Mouse (Mus musculus) forebrain, embryonic 12.5 days (tissue): ENCODE data around the gene Nup88. TPM values are rescaled to one million over a fixed set of nuclear protein-coding genes. Genes with fewer than 3 reads are reported as not detected.
A peak's percentile ranks its signal among the peaks of the same experiment; 100 is the strongest.

Experiments used
- ATAC-seq: fragments of 200-750 bp; cut with Nextera tagmentation; 2 replicates; pipeline ENCODE4 v1.8.0; 2017; ENCODE audit warnings: moderate TSS enrichment; ENCODE audit not compliant: low FRiP score
- H3K27ac ChIP-seq: fragments of 300-500 bp; sonication (generic); 2 replicates; pipeline ENCODE4 v1.5.1; 2016; ENCODE audit warnings: mild to moderate bottlenecking
- H3K27me3 ChIP-seq: fragments of 300-500 bp; sonication (generic); 2 replicates; pipeline ENCODE4 v1.6.1; 2016; ENCODE audit warnings: mild to moderate bottlenecking
- H3K36me3 ChIP-seq: fragments of 300-500 bp; sonication (generic); replicated peaks from 2 replicates; pipeline ENCODE4 v1.6.1; 2016; ENCODE audit warnings: mild to moderate bottlenecking
- H3K4me1 ChIP-seq: fragments of 300-500 bp; sonication (generic); 2 replicates; pipeline ENCODE4 v1.6.1; 2016
- H3K4me2 ChIP-seq: fragments of 300-500 bp; sonication (generic); 2 replicates; pipeline ENCODE4 v1.6.1; 2016; ENCODE audit warnings: mild to moderate bottlenecking, moderate library complexity
- H3K4me3 ChIP-seq: fragments of 300-500 bp; sonication (generic); replicated peaks from 2 replicates; pipeline ENCODE4 v1.5.1; 2016; ENCODE audit warnings: mild to moderate bottlenecking
- H3K9ac ChIP-seq: fragments of 300-500 bp; sonication (generic); 2 replicates; pipeline ENCODE4 v1.6.1; 2016; ENCODE audit warnings: mild to moderate bottlenecking
- H3K9me3 ChIP-seq: fragments of 300-500 bp; sonication (generic); 2 replicates; pipeline ENCODE4 v1.6.1; 2016
- WGBS: fragments of 180-500 bp; shearing (Covaris S2); methylation state at CpG from one replicate; pipeline ENCODE4 v1.1.7; 2016; 5-methylcytosine and 5-hydroxymethylcytosine counted together
- polyA plus RNA-seq: library from polyadenylated mRNA; unstranded; fragments of >200 nt; fragmentation: Nextera tagmentation; extraction: Ambion mirVana; gene quantifications from 2 replicates; pipeline ENCODE4 v1.2.1, GENCODE M21; 2016

Gene Nup88
- 158 and 163 TPM in 2 replicates for polyA plus RNA-seq

DNA sequence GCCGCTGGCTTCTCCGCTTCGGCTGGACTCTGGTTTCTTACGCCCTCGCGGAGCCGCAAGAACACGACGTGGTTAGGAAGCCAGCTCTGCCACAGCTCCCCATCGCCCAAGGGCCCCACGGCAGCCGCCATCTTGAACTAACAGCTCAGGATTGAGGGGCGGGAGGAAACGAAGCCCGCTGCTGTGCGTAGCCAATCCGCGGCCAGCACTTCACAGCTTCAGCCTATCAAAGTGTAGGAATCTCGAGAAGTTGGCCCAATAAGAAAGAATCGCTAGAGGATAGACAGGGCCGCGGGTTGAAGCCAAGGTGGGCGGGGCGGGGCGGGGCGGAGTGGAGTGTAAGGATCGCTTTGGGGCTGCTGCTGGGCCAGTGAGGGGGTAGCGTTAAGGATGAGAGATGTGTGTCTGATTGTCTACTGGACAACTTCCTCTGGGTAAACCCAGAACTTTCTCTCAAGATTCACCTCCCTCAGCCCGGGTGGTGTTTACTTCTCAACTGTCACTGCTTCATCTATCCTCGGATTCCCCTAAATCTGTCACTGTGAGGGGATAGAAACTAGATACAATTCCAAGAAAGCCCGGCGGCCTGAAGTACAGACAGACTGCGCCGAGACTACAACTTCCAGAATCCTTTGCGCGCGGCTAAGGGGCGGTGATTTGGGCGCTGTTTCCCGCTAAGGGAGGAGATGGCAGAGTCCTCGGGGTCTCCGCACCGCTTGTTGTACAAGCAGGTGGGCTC, at the start of gene Nup88, which contains the start of gene Rpain:
Nup88 (minus strand) TSS at position 153 of the 739 bp plus-strand sequence.
Rpain (plus strand) TSS at position 393 of the 739 bp plus-strand sequence.
- Histone ChIP-seq H3K27ac (peak within 1 kb of the TSS; percentile 94), H3K36me3 (peaks cover 42% of the 10 kb centered on the region), H3K4me3 (peak within 1 kb of the TSS; percentile 88), H3K9me3 (no peaks in the 10 kb centered on the region), H3K4me2 (peak within 1 kb of the TSS; percentile 75), H3K4me1 (peaks cover 22% of the 10 kb centered on the region), H3K27me3 (no peaks in the 10 kb centered on the region), H3K9ac (peak within 1 kb of the TSS; percentile 87)
- ATAC-seq = peak; percentile 98
- under 1% methylated on average over 43 of the region's 43 CpGs for WGBS

DNA sequence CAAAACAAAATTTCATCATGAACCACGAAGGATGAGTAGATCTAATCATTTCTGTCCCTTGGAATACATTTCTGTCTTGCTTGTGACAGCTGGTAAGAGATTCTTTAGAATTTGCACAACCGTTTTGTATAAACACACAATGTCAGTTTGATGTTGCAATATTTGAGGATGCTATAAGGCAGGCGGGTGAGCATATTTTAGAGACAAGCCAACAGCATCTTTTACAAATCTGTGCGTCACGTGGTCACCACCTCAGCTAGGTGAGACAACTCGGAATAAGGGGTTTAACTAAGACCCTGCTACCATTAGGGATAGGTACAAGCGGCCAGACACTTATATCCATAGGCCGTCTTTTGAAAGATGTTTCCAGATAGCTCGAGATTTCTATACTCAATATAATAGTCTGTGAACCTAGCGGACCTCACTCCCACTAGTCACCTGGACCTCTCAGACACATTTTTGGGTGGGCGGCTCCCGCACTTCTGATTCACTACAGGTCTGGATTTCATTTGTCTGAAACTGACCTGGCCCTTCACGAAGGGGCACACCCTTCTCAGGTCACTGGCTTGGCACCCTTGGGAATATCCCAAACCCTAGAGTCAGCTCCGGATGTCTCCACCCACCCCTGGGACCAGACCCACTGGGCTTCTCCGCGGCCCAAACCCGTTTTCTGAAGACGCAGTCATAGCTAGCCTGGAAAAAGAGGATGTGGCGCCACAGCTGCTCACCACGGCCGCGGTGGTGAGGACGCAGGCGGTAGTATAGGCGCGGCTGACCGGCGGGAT, 48.8 kb upstream of the Nup88 start:
- peak overlapping the region; percentile 84 for H3K27ac ChIP-seq
- 5% methylated on average over 28 of the region's 28 CpGs for WGBS
- ATAC-seq = peak; percentile 37; the same call in 1 of the 2 replicates

DNA sequence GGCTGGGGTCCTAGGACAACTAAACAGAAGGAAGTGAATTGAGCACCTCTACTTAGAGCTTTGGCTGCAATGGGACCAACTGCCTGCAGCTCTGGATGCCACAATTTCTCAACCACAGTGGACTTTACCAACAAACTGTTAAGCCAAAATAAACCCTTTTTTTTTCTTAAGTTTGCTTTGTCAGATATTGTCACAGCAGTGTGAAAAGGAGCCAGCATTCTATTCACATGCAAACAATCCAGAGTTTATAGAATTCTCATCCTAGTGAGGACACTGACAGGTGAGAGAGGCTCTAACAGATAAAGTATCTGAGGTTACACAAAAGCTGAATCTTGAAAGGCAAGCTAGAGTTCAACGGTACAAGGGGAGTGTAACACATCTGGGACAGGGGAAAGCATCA, 47.3 kb upstream of the Nup88 start:
- H3K4me2 ChIP-seq = peak overlapping the region; percentile 6; the same call in 1 of the 2 replicates
- peaks cover 25% of the 10 kb centered on the region for H3K36me3 ChIP-seq
- H3K4me3 ChIP-seq = no peak overlapping the region; the same call in 1 of the 2 replicates
- H3K27me3 ChIP-seq = no peaks in the 10 kb centered on the region
- ATAC-seq = no peak
- no peak overlapping the region for H3K9ac ChIP-seq
- H3K9me3 ChIP-seq = no peaks in the 10 kb centered on the region
- no peak overlapping the region for H3K27ac ChIP-seq
- WGBS = 86% methylated on average over 1 of the region's 1 CpGs
- peaks cover 34% of the 10 kb centered on the region for H3K4me1 ChIP-seq

More for the DNA sequence above, 48.8 kb upstream of the Nup88 start:
- Histone ChIP-seq H3K4me2 (peak overlapping the region; percentile 71), H3K4me1 (peaks cover 34% of the 10 kb centered on the region), H3K27me3 (no peaks in the 10 kb centered on the region), H3K4me3 (peak overlapping the region; percentile 85), H3K9ac (peak overlapping the region; percentile 90), H3K36me3 (peaks cover 21% of the 10 kb centered on the region), H3K9me3 (no peaks in the 10 kb centered on the region)

DNA sequence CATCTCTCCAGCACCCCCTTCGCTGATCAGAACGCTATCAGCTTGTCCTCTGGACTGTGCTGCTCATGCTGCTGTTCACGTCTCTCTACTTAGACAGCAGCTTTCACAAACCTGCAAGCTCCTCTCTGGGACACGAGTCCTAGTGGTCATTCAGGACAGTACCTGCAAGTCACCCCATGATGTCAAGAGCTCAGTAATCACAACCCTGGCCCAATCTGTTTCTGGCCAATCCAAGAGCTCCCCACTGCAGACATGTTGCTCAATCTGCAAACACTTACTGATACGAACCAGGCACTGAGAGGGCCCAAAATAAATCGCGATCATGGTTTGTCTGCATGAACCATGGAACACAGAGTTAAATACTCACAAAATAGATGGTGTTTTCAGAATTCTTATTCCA, 43.0 kb upstream of the Nup88 start:
- Histone ChIP-seq H3K27ac (no peak overlapping the region), H3K9ac (no peak overlapping the region), H3K4me2 (no peak overlapping the region), H3K27me3 (no peaks in the 10 kb centered on the region), H3K4me3 (no peak overlapping the region), H3K36me3 (peaks cover 49% of the 10 kb centered on the region), H3K9me3 (no peaks in the 10 kb centered on the region), H3K4me1 (peaks cover 12% of the 10 kb centered on the region)
- no peak for ATAC-seq
- 94% methylated on average over 7 of the region's 7 CpGs for WGBS

DNA sequence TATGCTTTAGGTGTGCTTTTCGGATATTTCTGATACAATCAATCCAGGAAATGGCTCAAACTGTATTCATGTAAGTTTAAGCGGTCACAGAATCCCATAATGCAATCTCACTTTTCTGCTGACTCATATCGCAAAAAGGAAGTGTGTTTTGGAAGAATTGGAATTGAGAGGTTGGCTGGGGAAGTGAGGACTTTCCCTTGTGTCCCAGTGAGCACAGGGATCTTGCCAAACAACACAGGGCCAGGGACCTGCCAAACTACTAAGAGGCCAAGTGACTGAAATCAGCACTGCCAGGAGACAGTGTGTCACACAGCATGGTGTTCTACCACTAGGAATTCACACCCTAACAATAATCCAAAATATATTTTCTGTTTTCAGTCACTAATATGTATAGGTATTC, 38.5 kb upstream of the Nup88 start:
- Histone ChIP-seq H3K4me3 (no peak overlapping the region), H3K36me3 (peaks cover 47% of the 10 kb centered on the region), H3K4me1 (peaks cover 4% of the 10 kb centered on the region), H3K27ac (no peak overlapping the region), H3K4me2 (no peak overlapping the region), H3K9me3 (no peaks in the 10 kb centered on the region), H3K27me3 (no peaks in the 10 kb centered on the region), H3K9ac (no peak overlapping the region)
- ATAC-seq = no peak
- WGBS = 98% methylated on average over 3 of the region's 3 CpGs

DNA sequence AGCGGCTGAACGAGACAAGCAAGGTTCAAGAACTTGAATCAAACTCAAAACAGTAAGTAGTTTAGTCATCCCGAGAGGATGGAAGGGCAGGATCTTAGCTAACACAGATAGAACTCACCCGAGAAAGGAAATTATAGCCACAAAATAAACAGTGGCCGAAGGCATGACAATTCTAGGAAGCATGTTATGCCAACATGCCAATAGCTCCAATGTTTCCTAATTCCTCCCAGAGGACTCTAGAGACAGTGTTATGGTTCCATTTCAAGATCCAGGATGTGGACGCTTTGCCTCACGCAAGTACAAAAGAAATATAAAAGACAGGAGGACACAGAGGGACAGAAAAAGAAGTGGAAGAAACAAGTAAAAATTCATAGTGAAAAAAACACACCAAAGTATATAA, 38.1 kb upstream of the Nup88 start:
- no peak for ATAC-seq
- H3K9ac ChIP-seq = no peak overlapping the region
- H3K9me3 ChIP-seq = no peaks in the 10 kb centered on the region
- H3K27me3 ChIP-seq = no peaks in the 10 kb centered on the region
- H3K4me2 ChIP-seq = no peak overlapping the region
- peaks cover 45% of the 10 kb centered on the region for H3K36me3 ChIP-seq
- H3K27ac ChIP-seq = no peak overlapping the region
- no peak overlapping the region for H3K4me3 ChIP-seq
- peaks cover 9% of the 10 kb centered on the region for H3K4me1 ChIP-seq
- 91% methylated on average over 7 of the region's 7 CpGs for WGBS

DNA sequence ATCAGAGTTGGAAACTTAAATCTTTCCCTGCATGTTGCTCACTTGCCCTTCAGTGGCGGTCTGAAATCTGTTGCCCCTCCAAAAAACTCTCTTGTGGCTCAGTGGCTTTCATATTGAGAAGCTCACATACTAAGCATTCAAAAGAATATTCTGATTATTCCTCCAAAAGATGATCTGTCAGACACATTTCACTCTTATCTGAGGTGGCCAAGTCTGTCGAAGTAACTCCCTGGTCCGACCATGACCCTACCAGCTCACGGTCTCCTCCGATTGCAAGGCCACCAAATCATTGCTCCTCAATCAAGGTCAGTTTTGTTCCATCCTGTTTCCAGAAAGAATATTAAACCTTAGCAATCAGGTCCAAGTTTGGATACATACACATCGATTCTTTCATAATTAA, 37.3 kb upstream of the Nup88 start:
- WGBS = 94% methylated on average over 6 of the region's 6 CpGs
- no peak for ATAC-seq
- Histone ChIP-seq H3K27me3 (no peaks in the 10 kb centered on the region), H3K4me1 (peaks cover 16% of the 10 kb centered on the region), H3K9ac (no peak overlapping the region), H3K4me3 (no peak overlapping the region), H3K27ac (no peak overlapping the region), H3K4me2 (no peak overlapping the region), H3K36me3 (peaks cover 41% of the 10 kb centered on the region), H3K9me3 (no peaks in the 10 kb centered on the region)

DNA sequence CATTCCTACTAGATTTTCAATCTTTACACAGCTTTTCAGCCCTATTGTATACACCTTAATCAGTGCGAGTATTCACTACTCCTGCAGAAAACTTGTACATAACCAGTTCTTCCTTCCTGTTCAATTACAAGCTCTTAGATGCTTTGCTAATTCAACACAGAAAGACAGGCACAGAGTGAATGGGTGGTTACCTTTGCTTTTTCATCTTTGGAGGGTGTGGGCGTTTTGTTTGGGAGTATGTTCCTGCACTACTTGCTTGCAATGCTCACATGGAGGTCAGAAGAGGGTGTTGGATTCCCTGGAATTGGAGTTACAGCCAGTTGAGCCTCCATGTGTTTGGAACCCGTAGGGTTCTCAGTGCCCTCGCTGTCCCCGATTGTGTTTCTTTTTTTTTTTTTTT, 35.3 kb upstream of the Nup88 start:
- ATAC-seq = no peak
- Histone ChIP-seq H3K4me1 (peaks cover 16% of the 10 kb centered on the region), H3K27me3 (no peaks in the 10 kb centered on the region), H3K9me3 (no peaks in the 10 kb centered on the region), H3K4me3 (peak overlapping the region; percentile 88), H3K27ac (no peak overlapping the region), H3K9ac (no peak overlapping the region), H3K4me2 (peak overlapping the region; percentile 83), H3K36me3 (peaks cover 25% of the 10 kb centered on the region)
- WGBS = 65% methylated on average over 5 of the region's 5 CpGs

DNA sequence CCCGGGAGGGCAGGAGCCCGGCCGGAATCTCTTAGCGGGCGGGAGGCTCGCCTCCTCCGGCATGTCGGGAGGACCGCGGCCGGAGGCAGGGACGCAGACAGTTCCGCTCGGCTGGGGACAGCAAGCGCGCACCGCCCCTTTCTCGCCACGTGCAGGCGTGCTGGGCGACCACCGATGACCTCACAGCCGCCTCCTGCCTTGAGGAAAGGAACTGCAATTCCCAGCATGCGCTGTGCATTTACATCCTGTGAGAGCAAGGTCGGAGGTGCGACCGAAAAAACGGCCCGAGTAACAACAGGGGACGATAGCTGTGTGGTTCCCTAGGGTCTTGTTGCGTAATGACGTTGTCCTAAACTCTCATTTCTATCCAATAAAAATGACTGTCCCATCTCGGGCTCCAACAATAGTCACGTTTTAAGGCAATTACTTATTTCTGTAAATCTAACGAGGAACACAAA, 34.6 kb upstream of the Nup88 start, which contains the start of gene Dhx33:
Dhx33 (minus strand) TSS at position 122 of the 458 bp plus-strand sequence.
- Histone ChIP-seq H3K9ac (peak within 1 kb of the TSS; percentile 74), H3K27ac (peak within 1 kb of the TSS; percentile 66), H3K9me3 (no peaks in the 10 kb centered on the region), H3K4me3 (peak within 1 kb of the TSS; percentile 88), H3K4me1 (peaks cover 16% of the 10 kb centered on the region), H3K4me2 (peak within 1 kb of the TSS; percentile 83), H3K27me3 (no peaks in the 10 kb centered on the region), H3K36me3 (peaks cover 25% of the 10 kb centered on the region)
- under 1% methylated on average over 34 of the region's 35 CpGs for WGBS
- peak; percentile 97 for ATAC-seq

DNA sequence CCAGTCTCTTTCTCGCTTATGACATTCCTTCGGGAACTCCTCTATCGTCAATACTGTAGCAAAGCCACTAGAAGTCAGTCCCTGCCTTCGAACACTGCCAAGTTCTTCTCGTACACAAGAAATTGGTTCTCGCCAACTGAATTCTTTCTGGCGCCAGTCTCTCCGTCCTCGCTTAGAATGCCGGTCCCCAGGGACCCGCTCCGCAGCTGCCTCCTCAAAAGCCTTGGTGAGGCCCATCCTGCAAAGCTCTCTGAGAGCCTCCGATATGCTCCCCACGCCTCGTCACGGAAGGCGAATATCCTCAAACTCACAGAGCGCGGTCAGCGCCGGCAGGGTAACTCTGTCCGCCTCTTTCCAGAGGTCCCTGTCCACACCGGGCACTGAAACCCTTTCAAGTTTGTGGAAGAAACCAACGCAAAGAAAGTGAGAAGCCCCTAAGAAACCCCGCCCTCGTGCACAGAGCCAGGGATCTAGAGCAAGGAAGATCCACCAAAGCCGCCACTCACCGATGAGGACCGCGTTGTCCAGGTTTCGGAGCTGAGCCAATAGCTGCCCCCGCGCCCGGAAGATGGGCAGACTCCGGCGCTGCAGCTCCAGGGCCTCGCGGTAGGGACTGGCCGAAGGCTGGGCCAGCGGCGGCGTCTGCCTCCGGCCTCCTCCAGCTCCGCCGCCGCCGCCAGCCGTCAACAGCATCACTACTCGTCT, 34.0 kb upstream of the Nup88 start:
- H3K27me3 ChIP-seq = no peaks in the 10 kb centered on the region
- H3K36me3 ChIP-seq = peaks cover 25% of the 10 kb centered on the region
- under 1% methylated on average over 48 of the region's 49 CpGs for WGBS
- H3K9me3 ChIP-seq = no peaks in the 10 kb centered on the region
- peaks cover 16% of the 10 kb centered on the region for H3K4me1 ChIP-seq
- peak; percentile 86 for ATAC-seq
- H3K9ac ChIP-seq = peak overlapping the region; percentile 74
- H3K27ac ChIP-seq = peak overlapping the region; percentile 66
- peak overlapping the region; percentile 88 for H3K4me3 ChIP-seq
- H3K4me2 ChIP-seq = peak overlapping the region; percentile 83

DNA sequence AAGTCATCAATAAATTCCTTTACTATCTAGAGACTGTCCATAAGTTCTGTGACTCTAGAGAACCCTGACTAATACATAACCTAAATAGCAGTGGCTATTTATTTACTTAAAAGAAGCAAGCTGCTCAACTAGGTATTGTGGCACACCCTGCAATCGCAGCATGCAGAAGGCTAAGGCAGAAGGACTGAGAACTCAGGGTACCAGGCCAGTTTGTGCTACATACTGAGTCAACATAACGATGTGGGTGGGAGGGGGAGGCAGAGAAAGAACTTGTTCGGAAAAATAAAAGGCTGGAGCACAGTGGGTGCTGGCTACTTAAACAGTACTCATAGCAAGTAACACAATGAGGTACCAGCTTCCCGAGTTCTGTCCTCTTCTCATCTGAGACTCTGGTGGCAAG, 31.4 kb upstream of the Nup88 start:
- Histone ChIP-seq H3K4me1 (peaks cover 16% of the 10 kb centered on the region), H3K4me2 (no peak overlapping the region), H3K4me3 (no peak overlapping the region), H3K9me3 (no peaks in the 10 kb centered on the region), H3K9ac (no peak overlapping the region), H3K27ac (no peak overlapping the region), H3K27me3 (no peaks in the 10 kb centered on the region), H3K36me3 (peaks cover 35% of the 10 kb centered on the region)
- no peak for ATAC-seq
- WGBS = 84% methylated on average over 4 of the region's 4 CpGs
